Mouse (Mus musculus): ENCODE data around the gene 4930447F04Rik.

Gene 4930447F04Rik

GRCm38 (mm10) chrX:66304124-66304523 lies at the start of gene 4930447F04Rik:
Gene 4930447F04Rik (minus strand): TSS chrX:66304224.
- no peak for DNase-seq

All from retina, postnatal 1 day (tissue).